Mouse (Mus musculus): ENCODE measurements around the gene Nrtn. TPM values are rescaled to one million over a fixed set of nuclear protein-coding genes. Genes with fewer than 3 reads are reported as not detected.

The Nrtn gene
- polyA plus RNA-seq (2015; fragmentation: Nextera tagmentation; extraction: Ambion mirVana) = 17.3 and 23.6 TPM in 2 replicates

DNA sequence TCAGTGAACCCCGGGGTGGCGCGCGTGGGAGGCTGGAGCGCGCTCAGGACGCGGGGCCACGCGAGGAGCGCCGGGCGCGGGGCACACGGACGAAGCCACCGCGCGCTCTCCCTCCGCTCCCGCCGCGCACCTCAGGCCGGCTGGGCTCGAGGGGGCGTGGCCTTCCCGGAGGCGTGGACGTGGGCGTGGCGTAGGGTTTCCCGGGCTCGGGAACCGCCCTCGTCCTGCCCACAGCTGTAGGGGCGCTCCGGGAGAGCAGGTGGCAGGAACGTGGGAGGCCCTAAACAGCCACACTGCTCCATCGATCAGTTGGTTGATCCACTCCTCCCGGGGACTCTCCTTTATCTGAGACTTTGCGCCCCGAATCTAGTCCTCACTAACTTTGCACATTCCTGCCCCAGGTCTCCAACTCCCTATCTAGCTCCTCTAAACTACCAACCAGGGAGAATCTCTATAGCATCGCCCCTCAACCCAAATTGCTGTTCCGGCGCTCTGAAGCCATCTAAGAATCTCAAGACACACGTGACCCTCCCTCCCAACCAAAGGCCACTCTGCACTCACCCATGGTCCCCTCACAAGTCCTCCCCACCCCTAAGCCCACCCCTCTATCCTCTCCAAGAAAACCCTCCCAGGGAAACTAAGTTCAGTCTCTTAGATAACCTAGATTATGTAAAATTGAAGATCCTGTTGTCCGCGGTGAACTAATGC is at the start of gene Nrtn:
TSS of gene Nrtn (minus strand) at position 115 of the 708 bp plus-strand sequence.
- DNase-seq (ENCODE audit: low spot score) = peak; percentile 73

DNA sequence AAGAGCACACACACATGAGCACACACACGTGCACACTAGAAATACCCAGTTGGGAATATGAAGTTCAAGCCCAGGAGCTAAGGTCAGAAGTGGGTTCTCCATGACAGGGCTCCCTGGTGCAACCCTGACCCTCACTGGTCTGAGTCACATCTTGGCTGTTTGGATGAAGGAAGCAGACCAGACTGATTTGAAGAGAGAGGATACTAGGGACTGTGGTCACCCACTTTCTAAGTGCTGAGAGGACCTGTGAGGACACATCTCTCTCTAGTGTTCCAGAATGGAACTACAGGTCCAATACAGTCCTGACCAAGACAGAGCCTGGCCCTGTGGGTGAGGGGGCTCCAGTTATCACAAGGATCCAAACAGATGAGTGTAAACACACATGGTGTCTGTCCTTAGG is 48.5 kb upstream of the Nrtn start:
- no peak for DNase-seq (ENCODE audit: low spot score)

DNA sequence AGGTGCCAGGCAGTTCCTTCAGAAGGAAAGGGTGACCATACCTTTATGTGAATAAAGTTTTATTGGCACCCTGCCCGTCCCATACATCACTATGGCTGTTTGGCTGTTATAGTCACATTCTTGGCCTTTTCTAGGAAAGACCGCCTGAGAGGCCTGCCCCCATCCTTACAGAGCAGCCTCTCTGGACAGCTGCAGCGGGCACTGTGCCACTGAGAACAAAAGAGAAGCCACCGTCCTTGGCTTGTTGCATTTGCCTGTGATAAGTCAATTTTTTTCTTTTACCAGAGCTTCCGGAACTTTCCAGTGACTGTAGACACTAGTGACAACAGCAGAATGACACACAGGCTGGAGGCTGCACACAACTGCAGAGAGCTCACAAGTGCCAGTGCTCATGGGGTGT is 47.6 kb upstream of the Nrtn start:
- no peak for DNase-seq (ENCODE audit: low spot score)

- no peak for DNase-seq (ENCODE audit: low spot score)
Measured at GRCm38 (mm10) chr17:56802065-56802464, 44.7 kb upstream of the Nrtn start.

- DNase-seq (ENCODE audit: low spot score) = no peak
Measured at GRCm38 (mm10) chr17:56799276-56799675, 41.9 kb upstream of the Nrtn start.

- DNase-seq (ENCODE audit: low spot score) = no peak
Measured at GRCm38 (mm10) chr17:56793614-56794319, 36.4 kb upstream of the Nrtn start.

- DNase-seq (ENCODE audit: low spot score) = no peak
Measured at GRCm38 (mm10) chr17:56792588-56792987, 35.3 kb upstream of the Nrtn start.

DNA sequence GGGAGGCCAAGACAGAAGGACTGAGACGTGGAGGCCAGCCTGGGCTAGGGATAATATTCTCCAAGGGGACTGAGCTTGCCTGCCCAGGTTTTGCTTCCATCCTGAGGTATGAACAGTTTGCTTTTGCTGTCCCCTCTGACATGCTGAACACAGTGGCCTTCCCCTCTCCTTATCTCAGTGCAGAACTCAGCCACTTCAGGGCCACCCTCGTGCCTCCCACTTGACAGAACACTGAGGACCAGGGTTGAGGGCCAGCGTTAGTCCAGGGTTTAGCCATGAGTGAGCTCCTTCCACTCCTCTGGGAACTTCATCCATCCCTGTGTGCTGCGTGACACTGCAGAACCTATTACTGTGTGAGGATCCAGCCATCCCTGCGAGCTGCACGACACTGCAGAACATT is 32.0 kb upstream of the Nrtn start:
- no peak for DNase-seq (ENCODE audit: low spot score)

DNA sequence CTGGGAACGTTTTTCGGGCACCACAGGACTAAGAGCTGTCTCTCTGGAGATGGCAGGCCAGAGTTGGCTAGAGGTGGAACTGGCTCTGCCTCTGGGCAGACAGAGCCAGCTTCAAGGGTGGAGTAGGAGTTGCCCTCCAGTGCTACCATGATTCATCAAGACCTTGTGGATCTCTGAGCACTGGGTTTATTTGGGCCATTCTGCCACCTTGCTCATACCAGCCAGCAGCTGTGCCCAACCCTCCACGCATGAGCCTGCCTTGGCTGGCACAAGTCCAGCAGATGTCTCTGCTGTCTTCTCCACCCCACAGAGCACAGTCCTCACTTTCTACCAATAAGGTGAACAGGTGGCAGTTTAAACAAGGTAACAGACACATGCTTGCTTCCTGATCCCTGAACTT is 31.6 kb upstream of the Nrtn start:
- no peak for DNase-seq (ENCODE audit: low spot score)

GRCm38 (mm10) chr17:56780291-56780978 is 23.1 kb upstream of the Nrtn start:
- DNase-seq (ENCODE audit: low spot score) = no peak

DNA sequence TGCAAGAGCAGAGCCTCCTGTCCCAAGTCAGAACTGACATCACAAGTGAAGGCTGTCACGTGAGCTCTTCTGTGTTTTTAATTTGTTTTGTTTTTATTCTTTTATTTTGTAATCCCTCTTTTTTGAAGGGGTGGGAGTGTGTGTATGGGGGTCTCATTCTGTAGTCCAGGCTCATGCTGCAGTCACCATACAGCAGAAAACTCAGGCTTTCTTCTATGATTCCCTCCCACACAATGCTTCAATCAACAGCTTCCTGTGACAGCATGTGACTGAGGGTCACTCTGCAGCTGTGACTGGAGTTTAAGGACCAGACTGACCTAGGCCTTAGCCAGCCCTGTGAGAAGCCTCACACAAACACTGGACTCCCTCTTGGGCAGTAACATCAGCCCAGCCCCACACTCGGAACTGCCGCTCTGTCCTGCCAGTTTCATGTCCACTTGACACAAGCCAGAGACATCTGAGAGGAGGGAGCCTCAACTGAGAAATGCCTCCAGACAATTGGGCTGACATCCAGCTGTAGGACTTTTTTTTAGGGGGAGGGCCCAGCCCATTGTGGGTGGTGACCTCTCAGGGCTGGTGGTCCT is 21.5 kb upstream of the Nrtn start:
- no peak for DNase-seq (ENCODE audit: low spot score)

- no peak for DNase-seq (ENCODE audit: low spot score)
Measured at GRCm38 (mm10) chr17:56777568-56777967, 20.2 kb upstream of the Nrtn start.

GRCm38 (mm10) chr17:56769950-56770349 is 12.6 kb upstream of the Nrtn start, which contains the start of gene Prr22:
Gene Prr22 (plus strand): TSS chr17:56770250.
- DNase-seq (ENCODE audit: low spot score) = no peak

- DNase-seq (ENCODE audit: low spot score) = no peak
Measured at GRCm38 (mm10) chr17:56768941-56769340, 11.6 kb upstream of the Nrtn start.

GRCm38 (mm10) chr17:56767531-56768135 is 10.3 kb upstream of the Nrtn start:
- DNase-seq (ENCODE audit: low spot score) = no peak

- no peak for DNase-seq (ENCODE audit: low spot score)
Measured at GRCm38 (mm10) chr17:56766631-56767405, 9.5 kb upstream of the Nrtn start.

DNA sequence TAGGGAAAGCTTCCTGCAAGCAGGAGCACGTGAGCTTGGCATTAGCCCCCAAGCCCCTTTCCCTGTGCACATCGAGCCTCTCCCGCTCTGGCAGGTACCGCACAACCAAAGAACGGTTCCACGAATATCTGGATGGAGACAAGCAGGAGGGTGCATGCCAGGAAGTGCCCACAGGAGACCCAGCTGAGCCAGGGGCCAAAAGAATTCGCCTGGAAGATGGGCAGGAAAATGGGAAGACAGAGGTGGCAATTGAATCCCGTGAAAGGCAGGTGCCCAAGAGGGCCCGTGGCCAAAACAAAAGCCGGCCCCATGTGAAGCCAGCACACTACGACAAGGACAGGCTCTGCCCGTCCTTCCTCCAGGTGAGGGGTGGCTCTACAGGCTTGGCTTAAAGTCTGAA is 8.1 kb upstream of the Nrtn start:
- DNase-seq (ENCODE audit: low spot score) = no peak

- DNase-seq (ENCODE audit: low spot score) = peak; percentile 92
Measured at GRCm38 (mm10) chr17:56764474-56765354, 7.4 kb upstream of the Nrtn start, which contains the start of gene Dus3l. Gene Dus3l (plus strand): TSS chr17:56764757.

DNA sequence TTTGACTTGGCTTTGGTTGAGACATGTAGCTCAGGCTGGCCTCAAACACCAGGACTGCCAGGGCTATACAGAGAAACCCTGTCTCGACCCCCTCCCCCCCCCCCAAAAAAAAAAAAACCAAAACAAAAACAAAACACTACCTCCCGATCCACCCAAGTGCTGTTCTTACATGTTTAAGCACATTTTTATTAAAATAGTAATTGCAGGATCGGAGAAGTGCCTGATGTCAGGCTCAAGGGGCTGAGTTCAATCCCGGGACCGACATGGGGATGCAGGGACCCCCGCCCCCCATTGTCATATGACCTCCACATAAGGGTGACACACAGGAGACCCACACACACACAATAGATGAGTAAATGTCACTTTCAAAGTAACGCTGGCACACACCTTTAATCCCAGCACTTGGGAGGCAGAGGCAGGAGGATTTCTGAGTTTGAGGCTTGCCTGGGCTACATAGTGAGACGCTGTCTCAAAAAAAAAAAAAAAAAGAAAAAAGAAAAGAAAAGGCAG is 6.5 kb upstream of the Nrtn start:
- DNase-seq (ENCODE audit: low spot score) = no peak

Measured in thymus, postnatal 0 days (tissue).